Mouse (Mus musculus): ENCODE data around the gene Gtf3c2.
"Not testable (repeated sequence)": the region's sequence is repeated elsewhere in the genome, so short reads cannot be mapped to it uniquely, and the experiment has no call there.

Gene Gtf3c2

DNA sequence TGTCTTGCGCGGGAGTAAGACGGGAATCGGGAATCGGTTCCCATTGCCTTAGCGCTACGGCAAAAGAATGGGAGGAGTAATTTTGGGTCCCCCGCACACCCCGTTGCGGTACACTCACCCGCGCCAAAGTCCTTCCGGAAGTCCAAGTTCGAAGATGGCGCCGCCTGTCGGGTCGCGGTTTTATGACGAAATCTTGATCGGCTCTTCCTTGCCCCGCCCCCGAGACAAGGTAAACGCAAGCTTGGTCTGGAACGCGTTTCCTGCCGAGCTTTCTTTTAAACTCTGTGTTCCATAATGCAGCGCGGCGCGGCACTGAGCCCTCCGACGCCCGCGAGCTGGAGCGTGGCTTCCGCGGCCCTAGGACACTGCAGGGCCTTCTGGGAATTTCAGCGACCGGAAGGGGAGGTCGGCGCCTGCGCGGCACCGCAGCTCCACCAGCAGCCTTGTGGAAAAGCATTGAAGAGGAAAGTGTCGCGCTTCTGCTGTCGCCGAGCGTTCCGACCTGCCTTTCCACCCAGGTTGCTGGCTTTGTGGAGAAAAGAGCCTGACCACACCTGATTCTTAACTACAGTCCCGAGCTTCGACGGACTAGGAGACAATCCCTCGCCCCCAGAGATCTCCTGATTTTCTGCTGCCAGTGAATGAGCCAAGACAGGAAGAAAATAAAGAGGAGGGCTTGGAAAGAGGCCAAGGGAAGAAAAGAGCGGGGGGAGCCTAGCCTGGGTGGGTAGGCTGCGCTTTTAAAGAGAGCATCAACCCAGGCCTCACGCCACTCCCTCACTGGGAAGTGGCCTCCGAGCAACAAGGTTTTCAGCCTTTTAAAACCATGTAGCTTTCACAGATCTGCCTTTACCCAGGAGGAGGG lies at the start of gene Gtf3c2, which contains the start of gene Gm29609:
Gene Gtf3c2, minus strand, starts transcription at position 379 of the 865 bp plus-strand sequence.
Gene Gm29609, minus strand, starts transcription at position 146 of the 865 bp plus-strand sequence.
- in situ Hi-C loops (cut with MboI), result no loop called here

- in situ Hi-C loops (cut with MboI), result no loop called here
Observed at GRCm38 (mm10) chr5:31226641-31227040, 46.7 kb upstream of the Gtf3c2 start.

DNA sequence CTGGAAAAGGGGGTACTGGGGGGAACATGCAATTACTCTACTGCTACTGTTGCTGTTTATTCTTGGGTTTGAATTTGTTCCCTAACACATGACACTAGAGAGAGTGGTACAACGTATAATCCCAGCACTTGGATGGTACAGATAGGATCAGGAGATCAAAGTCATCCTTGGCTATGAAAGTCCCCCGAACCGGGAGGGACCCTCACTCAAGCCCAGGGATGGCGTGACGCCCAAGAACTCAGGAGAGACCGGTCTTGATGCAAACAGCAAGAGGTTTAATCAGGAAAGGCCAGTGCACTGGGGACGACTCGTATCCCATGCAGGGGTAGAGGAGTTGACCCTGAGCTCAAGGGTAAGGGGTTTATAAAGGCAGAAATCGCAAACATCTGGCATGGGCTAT lies 42.8 kb upstream of the Gtf3c2 start:
- in situ Hi-C loops (cut with MboI), result no loop called here

- in situ Hi-C loops (cut with MboI), result no loop called here
Observed at GRCm38 (mm10) chr5:31221304-31221945, 41.5 kb upstream of the Gtf3c2 start.

GRCm38 (mm10) chr5:31220448-31221303 lies 40.7 kb upstream of the Gtf3c2 start, which contains the start of gene Ppm1g:
Ppm1g (minus strand) TSS chr5:31220687.
- in situ Hi-C loops (cut with MboI), result no loop called here

- in situ Hi-C loops (cut with MboI), result no loop called here
Observed at GRCm38 (mm10) chr5:31219911-31220447, 40.0 kb upstream of the Gtf3c2 start.

- in situ Hi-C loops (cut with MboI), result no loop called here
Observed at GRCm38 (mm10) chr5:31219474-31219873, 39.5 kb upstream of the Gtf3c2 start.

DNA sequence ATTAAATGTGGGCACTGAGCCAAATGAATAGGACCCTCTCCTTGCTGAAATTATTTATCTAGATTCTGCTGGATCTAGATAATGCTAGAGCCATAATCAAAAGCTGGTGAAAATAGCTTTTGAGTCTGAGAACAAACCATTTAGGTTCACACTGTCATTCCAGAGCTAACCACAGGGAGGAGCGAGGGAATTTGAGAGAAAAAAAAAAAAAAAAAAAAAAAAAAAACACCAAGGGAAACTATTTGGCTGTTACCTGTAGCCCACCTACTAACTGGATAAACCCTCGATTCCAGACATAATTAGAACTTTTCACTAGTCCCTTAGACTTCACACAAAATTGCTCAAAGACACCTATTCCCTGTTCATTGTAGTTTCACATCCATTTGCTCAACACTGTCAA lies 39.1 kb upstream of the Gtf3c2 start:
- in situ Hi-C loops (cut with MboI), result no loop called here

DNA sequence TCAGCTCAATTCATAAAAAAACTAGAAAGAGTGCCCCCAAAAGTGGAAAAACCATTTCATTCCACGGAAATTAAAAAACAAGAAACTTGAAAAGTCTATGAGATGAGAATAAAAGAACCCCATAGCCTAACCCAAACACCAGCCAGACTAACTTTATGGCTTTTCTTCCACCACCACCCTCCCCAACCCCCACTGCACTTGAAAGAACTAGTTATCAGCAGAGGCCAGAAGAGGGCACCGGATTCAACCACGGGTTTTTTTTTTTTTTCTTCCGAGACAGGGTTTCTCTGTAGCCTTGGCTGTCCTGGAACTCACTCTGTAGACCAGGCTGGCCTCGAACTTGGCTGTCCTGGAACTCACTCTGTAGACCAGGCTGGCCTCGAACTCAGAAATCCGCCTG lies 38.4 kb upstream of the Gtf3c2 start:
- in situ Hi-C loops (cut with MboI), result no loop called here

DNA sequence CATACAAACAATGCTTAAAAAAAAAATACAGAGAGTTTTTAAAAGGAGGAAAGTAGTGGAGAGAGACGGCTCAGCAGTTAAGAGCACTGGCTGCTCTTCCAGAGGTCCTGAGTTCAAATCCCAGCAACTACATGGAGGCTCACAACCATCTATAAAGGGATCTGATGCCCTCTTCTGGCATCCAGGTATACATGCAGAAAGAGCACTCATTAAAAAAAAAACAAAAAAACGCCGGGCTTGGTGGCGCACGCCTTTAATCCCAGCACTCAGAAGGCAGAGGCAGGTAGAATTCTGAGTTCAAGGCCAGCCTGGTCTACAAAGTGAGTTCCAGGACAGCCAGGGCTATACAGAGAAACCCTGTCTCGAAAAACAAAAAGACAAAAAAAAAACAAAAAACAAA lies 36.6 kb upstream of the Gtf3c2 start:
- in situ Hi-C loops (cut with MboI), result not testable (repeated sequence)

- in situ Hi-C loops (cut with MboI), result no loop called here
Observed at GRCm38 (mm10) chr5:31204421-31204820, 24.5 kb upstream of the Gtf3c2 start.

GRCm38 (mm10) chr5:31203866-31204265 lies 23.9 kb upstream of the Gtf3c2 start:
- in situ Hi-C loops (cut with MboI), result no loop called here

DNA sequence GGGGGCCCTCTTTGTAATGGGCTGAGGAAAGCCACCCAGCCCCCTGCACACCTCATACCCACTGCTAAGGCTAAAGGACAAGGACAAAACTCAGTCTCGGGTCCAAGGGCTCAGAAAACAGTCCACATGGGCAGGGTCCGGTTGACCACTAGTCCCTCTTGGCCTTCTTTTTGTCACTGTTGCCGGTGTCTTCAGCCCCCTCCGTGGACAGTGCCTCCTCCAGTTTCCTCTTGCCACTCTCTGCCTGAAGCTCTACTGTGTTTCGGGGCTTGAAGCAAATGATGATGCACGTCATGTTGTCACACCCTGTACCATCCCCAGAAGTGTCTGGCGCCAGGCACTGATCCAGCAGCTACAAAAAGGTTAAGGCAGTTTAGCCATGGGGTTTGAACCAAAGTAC lies 23.0 kb upstream of the Gtf3c2 start:
- in situ Hi-C loops (cut with MboI), result no loop called here

DNA sequence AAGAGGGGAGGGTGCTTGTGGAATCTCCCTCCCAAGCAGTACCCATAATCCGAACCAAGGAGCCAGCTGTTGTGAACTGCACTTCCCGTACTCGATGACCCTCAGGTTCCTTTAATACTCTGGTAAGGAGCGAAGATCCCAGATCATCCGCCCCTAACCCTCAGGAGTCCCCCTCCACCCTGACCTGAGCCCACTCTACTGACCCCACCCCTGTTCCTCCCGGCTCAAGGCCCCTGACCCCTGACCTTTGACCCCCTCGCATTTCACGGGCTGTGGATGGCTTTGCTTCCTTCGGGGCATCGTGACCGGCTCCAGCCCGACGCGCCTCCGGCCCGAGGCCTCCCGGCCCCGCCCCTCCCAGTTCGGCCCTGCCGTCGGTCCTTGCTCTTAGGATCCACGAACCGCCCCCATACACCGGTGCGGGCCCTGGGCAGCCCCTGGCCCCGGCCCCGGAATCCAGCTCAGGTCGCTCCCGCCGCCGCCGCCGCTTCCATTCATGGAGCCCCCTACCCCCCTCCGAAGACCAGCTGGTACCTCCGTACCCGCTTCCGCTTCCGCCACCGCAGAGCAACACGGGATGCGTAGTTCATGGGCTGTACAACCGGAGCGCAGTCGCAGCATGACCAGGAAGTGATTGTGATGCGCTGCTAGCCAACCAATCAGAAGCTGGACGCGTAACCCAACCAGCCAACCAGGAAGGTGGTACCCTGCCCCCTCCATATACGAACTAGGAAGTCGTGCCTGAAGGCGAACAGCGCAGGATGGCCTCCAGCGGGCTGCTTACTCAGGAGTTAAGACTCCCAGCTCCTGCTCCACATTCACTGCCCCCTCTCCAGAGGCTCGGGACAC lies 22.0 kb upstream of the Gtf3c2 start, which contains the start of gene Zfp513:
Gene Zfp513, minus strand, starts transcription at position 562 of the 849 bp plus-strand sequence.
- in situ Hi-C loops (cut with MboI), result no loop called here

DNA sequence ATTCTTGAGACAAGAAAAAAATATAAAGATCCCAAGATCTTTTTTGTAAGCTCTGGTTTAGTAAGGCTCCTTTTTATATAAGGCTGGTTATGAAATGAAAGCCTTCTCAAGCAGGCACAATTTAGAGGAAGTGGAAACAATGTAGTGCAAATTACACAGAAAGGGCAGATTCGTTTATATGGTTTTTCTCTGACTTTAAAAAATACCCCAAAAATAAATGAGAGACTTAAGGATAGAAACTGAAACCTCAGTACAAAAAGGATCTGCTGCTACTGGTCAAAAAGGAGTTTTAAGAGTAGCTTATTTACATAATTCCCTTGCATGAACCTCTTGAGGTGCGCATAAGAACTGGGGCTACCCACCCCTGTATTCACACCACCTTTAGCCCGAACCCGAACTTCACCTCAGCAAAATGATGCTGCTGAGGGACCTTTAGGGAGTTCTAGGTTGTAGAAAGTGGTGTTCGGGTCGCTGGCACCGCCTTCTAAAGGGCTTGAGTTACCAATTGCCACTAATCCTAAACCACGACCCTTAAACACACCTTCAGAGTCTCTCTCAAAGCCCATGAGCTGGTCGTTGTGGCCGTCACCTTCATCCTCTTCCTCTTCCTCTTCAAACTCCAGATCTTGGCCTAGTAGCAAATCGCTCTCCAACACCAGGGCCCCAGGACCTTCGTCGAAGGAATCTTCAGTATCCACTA lies 21.2 kb upstream of the Gtf3c2 start:
- in situ Hi-C loops (cut with MboI), result no loop called here

DNA sequence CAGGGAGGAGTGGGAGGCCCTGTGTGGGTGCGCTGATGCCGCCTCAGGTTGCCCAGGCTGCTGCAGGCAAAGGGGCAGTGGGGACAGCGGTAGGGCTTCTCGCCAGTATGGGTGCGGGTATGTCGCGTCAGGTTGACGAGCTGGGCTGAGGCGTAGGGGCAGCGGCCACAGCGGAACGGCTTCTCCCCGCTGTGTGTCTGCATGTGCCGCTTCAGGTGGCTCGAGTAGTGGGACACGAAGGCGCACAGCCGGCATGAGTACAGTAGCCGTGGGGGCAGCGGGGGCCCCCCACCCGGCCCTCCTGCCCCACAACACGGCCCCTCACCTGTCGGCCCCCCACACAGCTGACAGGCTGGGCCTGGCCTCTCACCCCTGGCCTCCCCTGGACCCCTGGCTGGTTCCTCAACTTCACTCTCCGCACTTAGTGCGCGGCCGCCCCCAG lies 20.4 kb upstream of the Gtf3c2 start:
- in situ Hi-C loops (cut with MboI), result no loop called here

GRCm38 (mm10) chr5:31199893-31200292 lies 19.9 kb upstream of the Gtf3c2 start:
- in situ Hi-C loops (cut with MboI), result no loop called here

- in situ Hi-C loops (cut with MboI), result no loop called here
Observed at GRCm38 (mm10) chr5:31199321-31199892, 19.5 kb upstream of the Gtf3c2 start.

DNA sequence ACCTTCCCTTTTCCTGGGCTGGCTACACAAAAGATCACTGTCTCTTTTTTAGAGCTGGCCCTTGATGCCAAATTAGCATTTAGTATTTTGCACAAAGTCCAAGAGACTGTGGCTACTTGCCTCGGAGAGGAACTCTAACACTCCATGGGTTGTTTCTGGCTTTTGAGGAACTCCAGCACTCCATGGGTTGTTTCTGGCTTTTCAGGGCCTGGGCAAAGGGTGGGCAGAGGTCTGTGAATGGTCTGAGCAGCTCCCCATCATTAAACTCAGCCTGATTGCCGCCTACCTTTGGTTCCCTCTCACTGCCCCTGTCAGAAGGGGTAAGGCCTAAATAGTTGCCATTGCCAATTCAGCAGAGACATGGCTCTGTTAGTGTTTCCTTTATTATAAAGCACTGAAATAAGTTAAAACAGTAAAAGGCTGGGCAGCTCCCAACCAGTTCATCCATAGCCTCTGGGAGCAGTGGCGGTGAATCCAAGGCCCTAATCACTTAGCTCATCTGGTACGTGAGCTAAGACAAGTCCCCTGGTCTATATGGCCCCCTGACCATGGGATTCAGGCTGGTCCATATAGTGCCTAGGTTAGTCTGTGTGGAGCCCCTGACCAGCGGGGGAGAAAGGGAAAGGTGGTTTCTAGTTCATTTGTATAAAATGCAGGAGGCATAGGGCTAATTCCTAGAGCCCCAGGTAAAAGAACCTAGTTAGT lies 18.8 kb upstream of the Gtf3c2 start:
- in situ Hi-C loops (cut with MboI), result no loop called here

All from mature B cell (primary cell).